Mouse (Mus musculus): ENCODE measurements around the gene Zfp26. TPM values are rescaled to one million over a fixed set of nuclear protein-coding genes. Genes with fewer than 3 reads are reported as not detected.

Zfp26 gene
- polyA plus RNA-seq (2015; fragmentation: Nextera tagmentation; extraction: Ambion mirVana), result 6.1 and 8.2 TPM in 2 replicates

GRCm38 (mm10) chr9:20459377-20460317, at the start of gene Zfp26:
Gene Zfp26, minus strand, starts transcription at chr9:20460162.

DNA sequence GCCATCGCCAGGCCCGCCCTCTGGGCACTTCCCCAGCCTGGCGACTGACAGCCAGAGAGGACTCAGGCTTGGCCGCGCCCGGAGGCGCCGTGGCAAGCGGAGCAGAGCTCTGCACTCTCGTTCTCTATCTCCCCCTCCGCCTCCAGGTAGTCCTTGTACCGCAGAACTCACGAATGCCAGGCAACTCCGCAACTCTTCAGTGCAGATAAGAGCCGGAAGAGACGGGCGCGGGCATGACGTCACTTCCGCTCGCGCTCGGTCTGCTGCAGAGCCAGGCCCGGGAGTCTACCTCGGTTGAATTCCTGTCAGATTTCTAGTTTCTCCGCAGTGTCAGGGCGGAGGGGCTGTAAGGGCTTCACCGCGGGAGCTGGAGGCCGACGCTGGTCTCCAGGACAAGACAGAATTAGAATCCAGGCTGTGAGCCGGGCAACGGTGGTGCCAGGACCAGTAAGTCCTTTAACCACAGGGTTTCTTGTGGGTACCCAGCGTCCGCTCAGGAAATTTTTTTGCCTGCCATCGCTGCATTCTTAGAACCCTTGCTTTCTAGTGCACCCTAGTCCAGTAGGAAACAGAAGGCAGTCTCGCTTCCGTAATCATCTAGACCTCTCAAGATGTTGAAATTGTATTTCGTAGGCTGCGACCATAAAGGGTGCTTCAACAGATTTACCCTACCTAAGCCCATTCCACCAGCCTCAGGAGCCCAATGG, 32.7 kb upstream of the Zfp26 start, which contains the start of gene Zfp426:
Gene Zfp426, minus strand, starts transcription at position 220 of the 707 bp plus-strand sequence.

GRCm38 (mm10) chr9:20384532-20385342, 75.2 kb downstream of the Zfp26 start, which contains the start of gene Zfp560:
Gene Zfp560, minus strand, starts transcription at chr9:20385177.

Other genes starting within 250 kb of the Zfp26 start
- gene Olfr871, start 248.0 kb downstream of the Zfp26 start, polyA plus RNA-seq (2015; fragmentation: Nextera tagmentation; extraction: Ambion mirVana), result not detected in 2 replicates
- gene Olfr872, start 223.0 kb downstream of the Zfp26 start, polyA plus RNA-seq (2015; fragmentation: Nextera tagmentation; extraction: Ambion mirVana), result not detected in 2 replicates
- gene Olfr39, start 177.8 kb downstream of the Zfp26 start, polyA plus RNA-seq (2015; fragmentation: Nextera tagmentation; extraction: Ambion mirVana), result not detected in 2 replicates
- gene Olfr873, start 161.6 kb downstream of the Zfp26 start, polyA plus RNA-seq (2015; fragmentation: Nextera tagmentation; extraction: Ambion mirVana), result not detected in 2 replicates
- not detected in 2 replicates for gene Olfr18, start 124.1 kb downstream of the Zfp26 start, polyA plus RNA-seq (2015; fragmentation: Nextera tagmentation; extraction: Ambion mirVana)
- gene Zfp560, start 75.0 kb downstream of the Zfp26 start, polyA plus RNA-seq (2015; fragmentation: Nextera tagmentation; extraction: Ambion mirVana), result 50.5 and 58.6 TPM in 2 replicates
- gene Zfp426, start 32.6 kb upstream of the Zfp26 start, polyA plus RNA-seq (2015; fragmentation: Nextera tagmentation; extraction: Ambion mirVana), result 27.3 and 30.3 TPM in 2 replicates
- 44.6 and 45.5 TPM in 2 replicates for gene Zfp266, start 61.3 kb upstream of the Zfp26 start, polyA plus RNA-seq (2015; fragmentation: Nextera tagmentation; extraction: Ambion mirVana)
- 36.3 and 38.9 TPM in 2 replicates for gene Zfp846, start 121.1 kb upstream of the Zfp26 start, polyA plus RNA-seq (2015; fragmentation: Nextera tagmentation; extraction: Ambion mirVana)
- 558 and 629 TPM in 2 replicates for gene Ubl5, start 182.7 kb upstream of the Zfp26 start, polyA plus RNA-seq (2015; fragmentation: Nextera tagmentation; extraction: Ambion mirVana)
- 9.4 and 10.7 TPM in 2 replicates for gene Fbxl12, start 184.6 kb upstream of the Zfp26 start, polyA plus RNA-seq (2015; fragmentation: Nextera tagmentation; extraction: Ambion mirVana)
- 71.6 and 74.9 TPM in 2 replicates for gene Pin1, start 191.9 kb upstream of the Zfp26 start, polyA plus RNA-seq (2015; fragmentation: Nextera tagmentation; extraction: Ambion mirVana)